Mouse (Mus musculus) testis, adult 2 months (tissue): ENCODE data around the gene Rsph3b.
"Not testable (repeated sequence)": the region's sequence is repeated elsewhere in the genome, so short reads cannot be mapped to it uniquely, and the experiment has no call there.

Experiments
- CTCF ChIP-seq: fragments of 200-500 bp; IDR thresholded peaks from 2 replicates; pipeline ENCODE4 v1.5.1; 2012; ENCODE audit warnings: low read depth, mild to moderate bottlenecking, inconsistent platforms, low read length, moderate library complexity; ENCODE audit not compliant: control insufficient read depth, insufficient read depth, insufficient replicate concordance
- POLR2A ChIP-seq: fragments of 200-500 bp; IDR thresholded peaks from 2 replicates; pipeline ENCODE4 v1.6.1; 2012; ENCODE audit warnings: low read depth, mild to moderate bottlenecking, inconsistent platforms, low read length, moderate library complexity; ENCODE audit not compliant: control insufficient read depth

- not testable (repeated sequence) for TF ChIP-seq CTCF, POLR2A
Observed at GRCm38 (mm10) chr17:6962936-6963335, 14.5 kb upstream of the Rsph3b start.
